In the genomic region with DNA sequence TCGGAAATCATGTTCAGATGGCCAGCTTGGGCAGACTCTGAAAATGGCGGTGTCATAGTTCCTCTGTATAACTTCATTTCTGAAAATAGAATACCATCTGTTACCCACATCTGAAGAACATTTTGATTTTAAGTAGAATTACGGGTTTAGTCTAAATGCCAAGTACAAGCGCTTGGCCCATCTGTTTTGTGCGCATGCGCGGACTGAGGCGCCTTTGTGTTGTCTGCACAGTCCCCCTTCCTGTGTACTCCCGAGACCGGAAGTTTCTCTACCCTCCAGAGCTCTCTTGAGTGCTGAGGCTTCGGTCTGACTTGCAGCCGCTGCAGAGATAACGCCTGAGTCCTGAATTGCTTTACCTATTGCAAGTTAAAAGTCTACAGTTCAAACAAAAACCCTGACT, we compare ENCODE assay signal across 8 mouse cellular contexts. TPM values are rescaled to one million over a fixed set of nuclear protein-coding genes. Genes with fewer than 3 reads are reported as not detected.
DNase-seq lines count a peak whose midpoint lies in the region; TF ChIP-seq lines count a peak whose summit lies in the region.
"Had no signal": no experiment of that assay in that cellular context is flagged by ENCODE, and none has a peak within 500 bp of the region (broad histone marks: within the 10 kb centered on the region; RNA-seq: fewer than 3 reads in every experiment).

No protein-coding gene starts in this region.

- H3K4me3 ChIP-seq in thymus, adult 2 months (ENCODE audit: control insufficient read depth, insufficient read depth, low read length) = no peak overlapping the region

- peaks cover 28% of the 10 kb centered on the region for H3K36me3 ChIP-seq in thymus, adult 2 months (ENCODE audit: control insufficient read depth, insufficient read depth, low read length)

- DNase-seq in lung, postnatal 36 days = peak; percentile 31
- DNase-seq in lung, adult 18-20 months = no peak
- DNase-seq in cerebellum, adult 8-10 months = peak; percentile 68
- peak; percentile 54 to 73 for DNase-seq in layer of hippocampus, postnatal 25 days (ENCODE audit: extremely low spot score in 1 of 2, low spot score in 1 of 2)
- DNase-seq in thymus, adult 2 months = peak; percentile 74
- no peak for DNase-seq in adrenal gland, postnatal 4 days (ENCODE audit: low spot score in 2 of 2)
- DNase-seq in gastrocnemius, adult 8-10 months (ENCODE audit: low spot score in 2 of 2) = no peak

- peak overlapping the region; percentile 73 for H3K27ac ChIP-seq in thymus, adult 2 months (ENCODE audit: control insufficient read depth, insufficient read depth, low read length)

- peaks cover 17% of the 10 kb centered on the region for H3K4me1 ChIP-seq in thymus, adult 2 months (replicated peaks; ENCODE audit: control insufficient read depth, insufficient read depth, low read length)

- TF ChIP-seq CTCF in thymus, adult 2 months (IDR thresholded peaks at IDR 0.05; ENCODE audit: borderline replicate concordance, control insufficient read depth, extremely low read depth, insufficient read depth, low read length, poor library complexity) = no peak

- no peak for TF ChIP-seq POLR2A in thymus, adult 2 months (IDR thresholded peaks at IDR 0.05; ENCODE audit: control insufficient read depth, extremely low read depth, insufficient read depth, low read length, poor library complexity)

- 60% methylated on average over 13 of the region's 13 CpGs for WGBS in thymus, adult 2 months

- H3K27me3 ChIP-seq in thymus, adult 2 months (ENCODE audit: control insufficient read depth, insufficient read depth, low read length) = no peaks in the 10 kb centered on the region

RNA-seq across cellular contexts. Expression of a gene that starts 4.7 kb away (rescaled TPM):
- total RNA-seq in layer of hippocampus, postnatal 25 days (2021) = 10 to 100 TPM; 64.8 to 89.9 TPM
- polyA plus RNA-seq in thymus, adult 2 months (2012; rRNA removed) = 30.6 and 36.4 TPM in 2 replicates
- 10 to 100 TPM; 50.7 to 52.1 TPM for total RNA-seq in adrenal gland, postnatal 4 days (2021)
- 10 to 100 TPM; 34.0 to 49.3 (median 42.0) TPM for total RNA-seq in gastrocnemius, adult 8-10 months (2022)

RNA-seq across cellular contexts. Expression of a gene that starts 9.0 kb away (rescaled TPM):
- total RNA-seq in layer of hippocampus, postnatal 25 days (2021) = 1 to 10 TPM; 5.3 to 7.1 TPM
- polyA plus RNA-seq in thymus, adult 2 months (2012; rRNA removed) = 4.4 and 6.8 TPM in 2 replicates
- total RNA-seq in adrenal gland, postnatal 4 days (2021) = 1 to 10 TPM; 6.1 to 7.0 TPM
- total RNA-seq in gastrocnemius, adult 8-10 months (2022) = 1 to 10 TPM; 2.3 to 3.7 (median 3.0) TPM

RNA-seq across cellular contexts. Expression of a gene that starts 9.1 kb away (rescaled TPM):
- total RNA-seq in layer of hippocampus, postnatal 25 days (2021) = 1 to 10 TPM in 1 of 2 experiments, not detected in 1; 2.0 TPM
- polyA plus RNA-seq in thymus, adult 2 months (2012; rRNA removed) = not detected in 2 replicates
- not detected for total RNA-seq in adrenal gland, postnatal 4 days (2021)
- total RNA-seq in gastrocnemius, adult 8-10 months (2022) = 1 to 10 TPM in 1 of 4 experiments, not detected in 3; 1.9 TPM
- total RNA-seq: neutrophil, adult 5-6 weeks had no signal

RNA-seq across cellular contexts. Expression of a gene that starts 22.4 kb away (rescaled TPM):
- total RNA-seq in layer of hippocampus, postnatal 25 days (2021) = 10 to 100 TPM; 30.4 to 31.5 TPM
- polyA plus RNA-seq in thymus, adult 2 months (2012; rRNA removed) = 5.4 and 8.1 TPM in 2 replicates
- 10 to 100 TPM in 1 of 2 experiments, 1 to 10 TPM in 1; 8.0 to 10.2 TPM for total RNA-seq in adrenal gland, postnatal 4 days (2021)
- 1 to 10 TPM in 1 of 4 experiments, under 1 TPM in 3; 0.87 to 1.1 (median 0.95) TPM for total RNA-seq in gastrocnemius, adult 8-10 months (2022)

RNA-seq across cellular contexts. Expression of a gene that starts 26.6 kb away (rescaled TPM):
- 1 to 10 TPM; 1.9 to 5.0 TPM for total RNA-seq in layer of hippocampus, postnatal 25 days (2021)
- 1.5 and 1.7 TPM in 2 replicates for polyA plus RNA-seq in thymus, adult 2 months (2012; rRNA removed)
- 1 to 10 TPM; 1.4 to 2.3 TPM for total RNA-seq in adrenal gland, postnatal 4 days (2021)
- 1 to 10 TPM in 3 of 4 experiments, under 1 TPM in 1; 0.19 to 2.2 (median 1.6) TPM for total RNA-seq in gastrocnemius, adult 8-10 months (2022)

Comparison
In these comparisons a context has a peak if more than half of its experiments do, and no peak if none do; other contexts are left out.
1. DNase-seq: peak in lung, postnatal 36 days (single experiment), cerebellum, adult 8-10 months (single experiment), layer of hippocampus, postnatal 25 days (2 of 2) and thymus, adult 2 months (single experiment); none in lung, adult 18-20 months (0 of 2), adrenal gland, postnatal 4 days (0 of 2) and gastrocnemius, adult 8-10 months (0 of 2).